Mouse (Mus musculus) gastrocnemius, adult 2 months (tissue): Measurements from ENCODE around the gene Rbm20. TPM values are rescaled to one million over a fixed set of nuclear protein-coding genes. Genes with fewer than 3 reads are reported as not detected.

Experiments
- DNase-seq: peaks from one replicate; pipeline ENCODE4 v3.0.0; 2022
- H3K27ac ChIP-seq: fragments of 200-600 bp; 2 replicates; pipeline ENCODE4 v1.8.1; 2022; ENCODE audit warnings: mild to moderate bottlenecking
- H3K4me3 ChIP-seq: fragments of 200-600 bp; 2 replicates; pipeline ENCODE4 v1.8.1; 2022; ENCODE audit warnings: mild to moderate bottlenecking, moderate library complexity
- CTCF ChIP-seq: fragments of 200-600 bp; IDR thresholded peaks from 2 replicates; pipeline ENCODE4 v1.8.1; 2022; ENCODE audit warnings: antibody characterized with exemption, mild to moderate bottlenecking, moderate library complexity
- intact Hi-C: fragments of 180-260 bp; cut with DNase I; formaldehyde crosslinking; loops from one replicate; pipeline ENCODE4 v1.15.1; 2025
- total RNA-seq, 2 experiments: library from RNA; stranded (reverse); gene quantifications; 2 replicates each; pipeline ENCODE4 v1.2.3; 2021

The Rbm20 gene
- total RNA-seq, 2 experiments from 2014 or later: 72.6 to 73.2 TPM

- no peak for TF ChIP-seq CTCF
- no peak for DNase-seq
- intact Hi-C loops: no loop called here
- Histone ChIP-seq H3K27ac (no peak overlapping the region), H3K4me3 (no peak overlapping the region)
Measured at GRCm38 (mm10) chr19:53877779-53878178, 200.7 kb downstream of the Rbm20 start.

GRCm38 (mm10) chr19:53880460-53880859 is 203.4 kb downstream of the Rbm20 start:
- H3K4me3 ChIP-seq: no peak overlapping the region
- H3K27ac ChIP-seq: no peak overlapping the region
- intact Hi-C loops: no loop called here
- TF ChIP-seq CTCF: no peak
- DNase-seq: no peak

- DNase-seq: no peak
- TF ChIP-seq CTCF: no peak
- intact Hi-C loops: no loop called here
- Histone ChIP-seq H3K27ac (no peak overlapping the region), H3K4me3 (no peak overlapping the region)
Measured at GRCm38 (mm10) chr19:53881786-53882185, 204.7 kb downstream of the Rbm20 start.

- H3K4me3 ChIP-seq: no peak overlapping the region
- DNase-seq: no peak
- intact Hi-C loops: no loop called here
- H3K27ac ChIP-seq: no peak overlapping the region
- no peak for TF ChIP-seq CTCF
Measured at GRCm38 (mm10) chr19:53885450-53885849, 208.3 kb downstream of the Rbm20 start.

GRCm38 (mm10) chr19:53886576-53887370 is 209.7 kb downstream of the Rbm20 start:
- no peak overlapping the region for H3K27ac ChIP-seq
- no peak for DNase-seq
- intact Hi-C loops: no loop called here
- TF ChIP-seq CTCF: no peak
- no peak overlapping the region for H3K4me3 ChIP-seq

GRCm38 (mm10) chr19:53887822-53888221 is 210.7 kb downstream of the Rbm20 start:
- no peak for TF ChIP-seq CTCF
- no peak for DNase-seq
- no peak overlapping the region for H3K4me3 ChIP-seq
- H3K27ac ChIP-seq: no peak overlapping the region
- intact Hi-C loops: no loop called here

GRCm38 (mm10) chr19:53888331-53888730 is 211.2 kb downstream of the Rbm20 start:
- intact Hi-C loops: no loop called here
- Histone ChIP-seq H3K27ac (no peak overlapping the region), H3K4me3 (no peak overlapping the region)
- DNase-seq: no peak
- TF ChIP-seq CTCF: no peak

- Histone ChIP-seq H3K4me3 (no peak overlapping the region), H3K27ac (no peak overlapping the region)
- DNase-seq: no peak
- no peak for TF ChIP-seq CTCF
- intact Hi-C loops: no loop called here
Measured at GRCm38 (mm10) chr19:53889555-53889954, 212.4 kb downstream of the Rbm20 start.

GRCm38 (mm10) chr19:53890274-53890673 is 213.2 kb downstream of the Rbm20 start:
- no peak for DNase-seq
- intact Hi-C loops: no loop called here
- Histone ChIP-seq H3K4me3 (no peak overlapping the region), H3K27ac (no peak overlapping the region)
- TF ChIP-seq CTCF: no peak

GRCm38 (mm10) chr19:53890781-53891251 is 213.7 kb downstream of the Rbm20 start:
- Histone ChIP-seq H3K27ac (no peak overlapping the region; the same call in 1 of the 2 replicates), H3K4me3 (no peak overlapping the region)
- no peak for DNase-seq
- TF ChIP-seq CTCF: no peak
- intact Hi-C loops: no loop called here

GRCm38 (mm10) chr19:53891569-53891968 is 214.5 kb downstream of the Rbm20 start:
- Histone ChIP-seq H3K4me3 (no peak overlapping the region), H3K27ac (peak overlapping the region; percentile 81; the same call in 1 of the 2 replicates)
- no peak for TF ChIP-seq CTCF
- no peak for DNase-seq
- intact Hi-C loops: no loop called here

- peak within 1 kb of the TSS; percentile 81 for H3K27ac ChIP-seq
- intact Hi-C loops: no loop called here
- TF ChIP-seq CTCF: no peak
- H3K4me3 ChIP-seq: no peak within 1 kb of the TSS
- DNase-seq: peak; percentile 41
Measured at GRCm38 (mm10) chr19:53892061-53892460, 215.0 kb downstream of the Rbm20 start, which contains the start of gene Pdcd4. Gene Pdcd4 (plus strand): TSS chr19:53892231.

GRCm38 (mm10) chr19:53892838-53893359 is 215.8 kb downstream of the Rbm20 start:
- no peak for TF ChIP-seq CTCF
- H3K4me3 ChIP-seq: no peak overlapping the region
- H3K27ac ChIP-seq: peak overlapping the region; percentile 81
- DNase-seq: no peak
- intact Hi-C loops: no loop called here
